Mouse (Mus musculus): ENCODE results near the gene Ccdc85b.

DNA sequence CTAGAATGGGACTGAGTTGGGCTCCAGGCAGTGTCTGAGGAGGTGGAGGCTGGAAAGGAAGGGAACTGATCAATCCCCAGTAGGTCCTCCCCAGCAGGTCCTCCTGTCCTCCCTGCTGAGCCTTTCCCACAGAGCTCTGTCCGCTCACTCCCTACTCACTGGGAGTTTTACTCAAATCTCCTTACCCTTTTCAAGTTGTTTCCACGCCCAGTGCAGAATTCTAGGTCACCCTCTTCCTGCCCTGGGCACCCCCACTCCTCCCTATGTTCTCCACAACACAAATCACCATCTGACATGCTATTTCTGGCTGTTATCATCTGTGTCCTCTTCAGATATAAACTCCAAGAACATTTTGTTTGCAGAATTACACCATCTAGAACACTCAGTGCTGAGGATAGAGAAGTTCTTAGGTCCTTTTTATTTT, 43.1 kb downstream of the Ccdc85b start:
- TF ChIP-seq EP300 (IDR thresholded peaks at IDR 0.05; ENCODE audit: low read depth) = peak; percentile 75
- no peak for TF ChIP-seq CTCF (IDR thresholded peaks at IDR 0.05; ENCODE audit: low read depth)
